Mouse (Mus musculus) heart, embryonic 16.5 days (tissue): Measurements from ENCODE around the gene 1110051M20Rik. TPM values are rescaled to one million over a fixed set of nuclear protein-coding genes. Genes with fewer than 3 reads are reported as not detected.

Experiments used
- ATAC-seq: fragments of 200-750 bp; cut with Nextera tagmentation; replicated peaks from 2 replicates; pipeline ENCODE4 v1.8.0; 2017; ENCODE audit warnings: moderate number of reproducible peaks; ENCODE audit not compliant: insufficient read depth, low FRiP score; ENCODE audit errors: extremely low read depth
- H3K27ac ChIP-seq: fragments of 300-500 bp; sonication (generic); 2 replicates; pipeline ENCODE4 v1.5.1; 2014; ENCODE audit warnings: mild to moderate bottlenecking, low read length, control low read depth, moderate library complexity
- H3K27me3 ChIP-seq: fragments of 300-500 bp; sonication (generic); 2 replicates; pipeline ENCODE4 v1.6.1; 2014; ENCODE audit warnings: low read length, mixed read lengths; ENCODE audit not compliant: control insufficient read depth, insufficient read depth
- H3K36me3 ChIP-seq: fragments of 300-500 bp; sonication (generic); 2 replicates; pipeline ENCODE4 v1.6.1; 2014; ENCODE audit not compliant: control insufficient read depth, insufficient read depth
- H3K4me1 ChIP-seq: fragments of 300-500 bp; sonication (generic); 2 replicates; pipeline ENCODE4 v1.6.1; 2014; ENCODE audit warnings: low read length, mixed read lengths; ENCODE audit not compliant: control insufficient read depth, insufficient read depth
- H3K4me2 ChIP-seq: fragments of 300-500 bp; sonication (generic); 2 replicates; pipeline ENCODE4 v1.6.1; 2014; ENCODE audit warnings: low read depth, mild to moderate bottlenecking, control low read depth, low read length
- H3K4me3 ChIP-seq: fragments of 300-500 bp; sonication (generic); 2 replicates; pipeline ENCODE4 v1.5.1; 2014; ENCODE audit warnings: mild to moderate bottlenecking, control low read depth, low read length
- H3K9ac ChIP-seq: fragments of 300-500 bp; sonication (generic); 2 replicates; pipeline ENCODE4 v1.6.1; 2014; ENCODE audit warnings: low read length, control low read depth
- H3K9me3 ChIP-seq: fragments of 300-500 bp; sonication (generic); replicated peaks from 2 replicates; pipeline ENCODE4 v1.6.1; 2016; ENCODE audit warnings: low read length; ENCODE audit not compliant: control insufficient read depth
- WGBS: fragments of 180-500 bp; shearing (Covaris S2); extraction: QIAGEN DNeasy Blood & Tissue Kit; methylation state at CpG from one replicate; pipeline ENCODE4 v1.1.7; 2014; 5-methylcytosine and 5-hydroxymethylcytosine counted together
- polyA plus RNA-seq: library from polyadenylated mRNA; unstranded; fragments of >200 nt; fragmentation: Nextera tagmentation; extraction: Ambion mirVana; gene quantifications from 2 replicates; pipeline ENCODE4 v1.2.1, GENCODE M21; 2015

Gene 1110051M20Rik
- polyA plus RNA-seq, 1 experiment from 2014 or later, result 46.0 TPM

GRCm38 (mm10) chr2:91439271-91439670 is 5.2 kb downstream of the 1110051M20Rik start:
- no peaks in the 10 kb centered on the region for H3K27me3 ChIP-seq
- H3K36me3 ChIP-seq, result no peaks in the 10 kb centered on the region
- 80% methylated on average over 10 of the region's 10 CpGs for WGBS
- no peak overlapping the region for H3K4me2 ChIP-seq
- H3K4me3 ChIP-seq, result no peak overlapping the region
- H3K27ac ChIP-seq, result no peak overlapping the region
- ATAC-seq, result no peak
- no peak overlapping the region for H3K9ac ChIP-seq
- no peaks in the 10 kb centered on the region for H3K9me3 ChIP-seq
- peaks cover 17% of the 10 kb centered on the region for H3K4me1 ChIP-seq

- Histone ChIP-seq H3K4me2 (no peak overlapping the region; the same call in 1 of the 2 replicates), H3K4me1 (peaks cover 12% of the 10 kb centered on the region), H3K9ac (no peak overlapping the region), H3K27me3 (no peaks in the 10 kb centered on the region), H3K4me3 (no peak overlapping the region), H3K27ac (peak overlapping the region; percentile 83), H3K9me3 (no peaks in the 10 kb centered on the region), H3K36me3 (no peaks in the 10 kb centered on the region)
- WGBS, result 62% methylated on average over 5 of the region's 5 CpGs
- peak; percentile 60; the same call in 1 of the 2 replicates for ATAC-seq
Measured at GRCm38 (mm10) chr2:91437116-91437815, 7.2 kb downstream of the 1110051M20Rik start.

- 64% methylated on average over 8 of the region's 8 CpGs for WGBS
- H3K27ac ChIP-seq, result peak overlapping the region; percentile 83
- no peak overlapping the region; the same call in 1 of the 2 replicates for H3K4me2 ChIP-seq
- ATAC-seq, result no peak
- H3K9me3 ChIP-seq, result no peaks in the 10 kb centered on the region
- peaks cover 12% of the 10 kb centered on the region for H3K4me1 ChIP-seq
- no peak overlapping the region for H3K9ac ChIP-seq
- no peak overlapping the region for H3K4me3 ChIP-seq
- no peaks in the 10 kb centered on the region for H3K36me3 ChIP-seq
- no peaks in the 10 kb centered on the region for H3K27me3 ChIP-seq
Measured at GRCm38 (mm10) chr2:91436713-91437112, 7.8 kb downstream of the 1110051M20Rik start.

GRCm38 (mm10) chr2:91430600-91430919 is 13.9 kb downstream of the 1110051M20Rik start:
- peaks cover 19% of the 10 kb centered on the region for H3K4me1 ChIP-seq
- no peak for ATAC-seq
- no peaks in the 10 kb centered on the region for H3K36me3 ChIP-seq
- no peaks in the 10 kb centered on the region for H3K9me3 ChIP-seq
- H3K9ac ChIP-seq, result 0 out of 2 replicates have a peak overlapping the region, but pooled peaks have one; percentile 9
- 34% methylated on average over 6 of the region's 6 CpGs for WGBS
- H3K27me3 ChIP-seq, result no peaks in the 10 kb centered on the region
- H3K27ac ChIP-seq, result no peak overlapping the region; the same call in 1 of the 2 replicates
- H3K4me3 ChIP-seq, result no peak overlapping the region
- no peak overlapping the region for H3K4me2 ChIP-seq

GRCm38 (mm10) chr2:91429915-91430599 is 14.4 kb downstream of the 1110051M20Rik start:
- Histone ChIP-seq H3K36me3 (no peaks in the 10 kb centered on the region), H3K9me3 (no peaks in the 10 kb centered on the region), H3K9ac (0 out of 2 replicates have a peak overlapping the region, but pooled peaks have one; percentile 16), H3K4me3 (no peak overlapping the region), H3K4me1 (peaks cover 19% of the 10 kb centered on the region), H3K27me3 (no peaks in the 10 kb centered on the region), H3K27ac (peak overlapping the region; percentile 39; the same call in 1 of the 2 replicates), H3K4me2 (no peak overlapping the region)
- WGBS, result 41% methylated on average over 9 of the region's 9 CpGs
- ATAC-seq, result no peak

GRCm38 (mm10) chr2:91429146-91429545 is 15.4 kb downstream of the 1110051M20Rik start:
- H3K27me3 ChIP-seq, result no peaks in the 10 kb centered on the region
- no peaks in the 10 kb centered on the region for H3K36me3 ChIP-seq
- H3K4me1 ChIP-seq, result peaks cover 19% of the 10 kb centered on the region
- 53% methylated on average over 3 of the region's 3 CpGs for WGBS
- H3K9ac ChIP-seq, result no peak overlapping the region
- H3K4me3 ChIP-seq, result no peak overlapping the region
- H3K4me2 ChIP-seq, result no peak overlapping the region
- H3K9me3 ChIP-seq, result no peaks in the 10 kb centered on the region
- H3K27ac ChIP-seq, result 0 out of 2 replicates have a peak overlapping the region, but pooled peaks have one; percentile 21
- no peak for ATAC-seq

GRCm38 (mm10) chr2:91426321-91426720 is 18.2 kb downstream of the 1110051M20Rik start:
- Histone ChIP-seq H3K36me3 (peaks cover 7% of the 10 kb centered on the region), H3K4me2 (no peak overlapping the region), H3K4me3 (no peak overlapping the region), H3K27me3 (no peaks in the 10 kb centered on the region), H3K9ac (no peak overlapping the region), H3K9me3 (no peaks in the 10 kb centered on the region), H3K27ac (no peak overlapping the region), H3K4me1 (peaks cover 19% of the 10 kb centered on the region)
- ATAC-seq, result no peak
- 88% methylated on average over 1 of the region's 1 CpGs for WGBS

GRCm38 (mm10) chr2:91424061-91424720 is 20.3 kb downstream of the 1110051M20Rik start:
- 77% methylated on average over 7 of the region's 7 CpGs for WGBS
- no peak for ATAC-seq
- H3K9me3 ChIP-seq, result no peaks in the 10 kb centered on the region
- no peak overlapping the region for H3K4me3 ChIP-seq
- no peak overlapping the region for H3K4me2 ChIP-seq
- H3K27me3 ChIP-seq, result no peaks in the 10 kb centered on the region
- peaks cover 3% of the 10 kb centered on the region for H3K4me1 ChIP-seq
- H3K9ac ChIP-seq, result no peak overlapping the region
- peaks cover 10% of the 10 kb centered on the region for H3K36me3 ChIP-seq
- H3K27ac ChIP-seq, result no peak overlapping the region

GRCm38 (mm10) chr2:91421641-91422040 is 22.9 kb downstream of the 1110051M20Rik start:
- Histone ChIP-seq H3K4me3 (no peak overlapping the region), H3K4me2 (no peak overlapping the region), H3K27me3 (no peaks in the 10 kb centered on the region), H3K27ac (no peak overlapping the region), H3K36me3 (peaks cover 10% of the 10 kb centered on the region), H3K9me3 (no peaks in the 10 kb centered on the region), H3K4me1 (no peaks in the 10 kb centered on the region), H3K9ac (no peak overlapping the region)
- ATAC-seq, result no peak
- WGBS, result 87% methylated on average over 5 of the region's 5 CpGs
